Mouse (Mus musculus): Measurements from ENCODE around the gene Pla2g4b. TPM values are rescaled to one million over a fixed set of nuclear protein-coding genes. Genes with fewer than 3 reads are reported as not detected.
A peak's percentile ranks its signal among the peaks of the same experiment; 100 is the strongest.

The Pla2g4b gene
- polyA plus RNA-seq, 2 experiments, result 0.11 to 1.3 TPM

- H3K9me3 ChIP-seq (ENCODE audit: control insufficient read depth, low read length), result no peaks in the 10 kb centered on the region
- ATAC-seq (ENCODE audit: insufficient read depth) (no peak), DNase-seq (ENCODE audit: low read depth in 3 of 3, low spot score in 3 of 3) (no peak)
- H3K27ac ChIP-seq, result no peak overlapping the region
- H3K27me3 ChIP-seq (ENCODE audit: control insufficient read depth, insufficient read depth, low read length), result no peaks in the 10 kb centered on the region
- peaks cover 10 to 12% of the 10 kb centered on the region in 2 experiments for H3K4me1 ChIP-seq (replicated peaks; ENCODE audit: control insufficient read depth in 2 of 2, insufficient read depth in 2 of 2, low read length in 1 of 2)
- no peaks in the 10 kb centered on the region for H3K36me3 ChIP-seq (replicated peaks; ENCODE audit: control insufficient read depth, insufficient read depth, low read depth)
- H3K4me3 ChIP-seq (ENCODE audit: insufficient read depth in 1 of 2, low read depth in 2 of 2, low read length in 2 of 2), result no peak overlapping the region
- H3K9ac ChIP-seq (replicated peaks), result no peak overlapping the region
- H3K4me2 ChIP-seq (ENCODE audit: low read depth), result no peak overlapping the region
- TF ChIP-seq CTCF (IDR thresholded peaks at IDR 0.05; ENCODE audit: low read depth), result no peak
- no peak for TF ChIP-seq EP300 (IDR thresholded peaks at IDR 0.05; ENCODE audit: low read depth)
- WGBS (ENCODE audit: insufficient replicate concordance), result 85% methylated on average over 2 of the region's 2 CpGs
Measured at GRCm38 (mm10) chr2:120013831-120014486, 19.3 kb upstream of the Pla2g4b start.

GRCm38 (mm10) chr2:120015882-120016281, 17.3 kb upstream of the Pla2g4b start:
- ATAC-seq (ENCODE audit: insufficient read depth) (peak; percentile 42; the same call in 1 of the 2 replicates), DNase-seq (ENCODE audit: low read depth in 3 of 3, low spot score in 3 of 3) (no peak)
- TF ChIP-seq EP300 (IDR thresholded peaks at IDR 0.05; ENCODE audit: low read depth) (0 out of 2 replicates have a peak, but pooled peaks have one; percentile 31), CTCF (IDR thresholded peaks at IDR 0.05; ENCODE audit: low read depth) (no peak)
- H3K27me3 ChIP-seq (ENCODE audit: control insufficient read depth, insufficient read depth, low read length), result no peaks in the 10 kb centered on the region
- H3K4me3 ChIP-seq (ENCODE audit: insufficient read depth in 1 of 2, low read depth in 2 of 2, low read length in 2 of 2), result no peak overlapping the region
- peak overlapping the region; percentile 6; the same call in 1 of the 2 replicates for H3K4me2 ChIP-seq (ENCODE audit: low read depth)
- H3K27ac ChIP-seq, result no peak overlapping the region
- H3K4me1 ChIP-seq (replicated peaks; ENCODE audit: control insufficient read depth in 2 of 2, insufficient read depth in 2 of 2, low read length in 1 of 2), result peaks cover 10 to 12% of the 10 kb centered on the region in 2 experiments
- 31% methylated on average over 4 of the region's 4 CpGs for whole genome bisulfite sequencing (ENCODE audit: insufficient replicate concordance)
- no peaks in the 10 kb centered on the region for H3K9me3 ChIP-seq (ENCODE audit: control insufficient read depth, low read length)
- H3K9ac ChIP-seq (replicated peaks), result peak overlapping the region; percentile 31; the same call in 1 of the 2 replicates
- no peaks in the 10 kb centered on the region for H3K36me3 ChIP-seq (replicated peaks; ENCODE audit: control insufficient read depth, insufficient read depth, low read depth)

- no peak for DNase-seq (ENCODE audit: low read depth in 3 of 3, low spot score in 3 of 3)
- WGBS (ENCODE audit: insufficient replicate concordance), result 86% methylated on average over 12 of the region's 12 CpGs
Measured at GRCm38 (mm10) chr2:120017599-120017998, 15.6 kb upstream of the Pla2g4b start.

GRCm38 (mm10) chr2:120024337-120024736, 8.9 kb upstream of the Pla2g4b start:
- Histone ChIP-seq H3K36me3 (replicated peaks; ENCODE audit: control insufficient read depth, insufficient read depth, low read depth) (no peaks in the 10 kb centered on the region), H3K27ac (no peak overlapping the region), H3K9me3 (ENCODE audit: control insufficient read depth, low read length) (no peaks in the 10 kb centered on the region), H3K27me3 (ENCODE audit: control insufficient read depth, insufficient read depth, low read length) (no peaks in the 10 kb centered on the region), H3K4me2 (ENCODE audit: low read depth) (no peak overlapping the region), H3K9ac (replicated peaks) (no peak overlapping the region), H3K4me1 (replicated peaks; ENCODE audit: control insufficient read depth in 2 of 2, insufficient read depth in 2 of 2, low read length in 1 of 2) (peaks cover 0 to 14% of the 10 kb centered on the region in 2 experiments), H3K4me3 (ENCODE audit: insufficient read depth in 1 of 2, low read depth in 2 of 2, low read length in 2 of 2) (no peak overlapping the region)
- ATAC-seq (ENCODE audit: insufficient read depth) (no peak), DNase-seq (ENCODE audit: low read depth in 3 of 3, low spot score in 3 of 3) (no peak)
- TF ChIP-seq CTCF (IDR thresholded peaks at IDR 0.05; ENCODE audit: low read depth) (no peak), EP300 (IDR thresholded peaks at IDR 0.05; ENCODE audit: low read depth) (no peak)
- 65% methylated on average over 5 of the region's 5 CpGs for WGBS (ENCODE audit: insufficient replicate concordance)

More at GRCm38 (mm10) chr2:120017599-120017998, 15.6 kb upstream of the Pla2g4b start:
- no peak for ATAC-seq (ENCODE audit: insufficient read depth)
- H3K36me3 ChIP-seq (replicated peaks; ENCODE audit: control insufficient read depth, insufficient read depth, low read depth), result no peaks in the 10 kb centered on the region
- H3K9me3 ChIP-seq (ENCODE audit: control insufficient read depth, low read length), result no peaks in the 10 kb centered on the region
- no peak overlapping the region for H3K9ac ChIP-seq (replicated peaks)
- no peak overlapping the region for H3K27ac ChIP-seq
- no peaks in the 10 kb centered on the region for H3K27me3 ChIP-seq (ENCODE audit: control insufficient read depth, insufficient read depth, low read length)
- no peak for TF ChIP-seq CTCF (IDR thresholded peaks at IDR 0.05; ENCODE audit: low read depth)
- H3K4me1 ChIP-seq (replicated peaks; ENCODE audit: control insufficient read depth in 2 of 2, insufficient read depth in 2 of 2, low read length in 1 of 2), result peaks cover 10 to 12% of the 10 kb centered on the region in 2 experiments
- H3K4me2 ChIP-seq (ENCODE audit: low read depth), result no peak overlapping the region
- no peak overlapping the region for H3K4me3 ChIP-seq (ENCODE audit: insufficient read depth in 1 of 2, low read depth in 2 of 2, low read length in 2 of 2)

- TF ChIP-seq EP300 (IDR thresholded peaks at IDR 0.05; ENCODE audit: low read depth) (no peak), CTCF (IDR thresholded peaks at IDR 0.05; ENCODE audit: low read depth) (peak; percentile 31)
- Histone ChIP-seq H3K9ac (replicated peaks) (peak within 1 kb of the TSS; percentile 84), H3K27ac (peak within 1 kb of the TSS; percentile 64), H3K9me3 (ENCODE audit: control insufficient read depth, low read length) (no peaks in the 10 kb centered on the region), H3K27me3 (ENCODE audit: control insufficient read depth, insufficient read depth, low read length) (no peaks in the 10 kb centered on the region), H3K36me3 (replicated peaks; ENCODE audit: control insufficient read depth, insufficient read depth, low read depth) (no peaks in the 10 kb centered on the region), H3K4me3 (ENCODE audit: insufficient read depth in 1 of 2, low read depth in 2 of 2, low read length in 2 of 2) (peak within 1 kb of the TSS; percentile 79 to 89), H3K4me1 (replicated peaks; ENCODE audit: control insufficient read depth in 2 of 2, insufficient read depth in 2 of 2, low read length in 1 of 2) (peaks cover 0 to 21% of the 10 kb centered on the region in 2 experiments), H3K4me2 (ENCODE audit: low read depth) (peak within 1 kb of the TSS; percentile 96)
- DNase-seq (ENCODE audit: low read depth in 3 of 3, low spot score in 3 of 3) (peak; percentile 86 to 90 (median 88)), ATAC-seq (ENCODE audit: insufficient read depth) (peak; percentile 88)
- 4% methylated on average over 50 of the region's 50 CpGs for WGBS (ENCODE audit: insufficient replicate concordance)
Measured at GRCm38 (mm10) chr2:120026984-120027949, 6.0 kb upstream of the Pla2g4b start, which contains the start of the genes Jmjd7 and Gm28042. Jmjd7 (plus strand) TSS chr2:120027483. Gm28042 (plus strand) TSS chr2:120027493.

Measured in liver, embryonic 14.5 days (tissue).